Mouse (Mus musculus): ENCODE results near the gene Arhgap45. TPM values are rescaled to one million over a fixed set of nuclear protein-coding genes. Genes with fewer than 3 reads are reported as not detected.

The Arhgap45 gene
- polyA plus RNA-seq, 1 experiment from 2014 or later = 3.4 TPM

Other genes with a start within 250 kb of the Arhgap45 start
- 54.4 and 62.5 TPM in 2 replicates for gene Rnf126, start 249.7 kb upstream of the Arhgap45 start, polyA plus RNA-seq (2014; fragmentation: Nextera tagmentation; extraction: Ambion mirVana)
- 19.9 and 21.1 TPM in 2 replicates for gene Fstl3, start 239.4 kb upstream of the Arhgap45 start, polyA plus RNA-seq (2014; fragmentation: Nextera tagmentation; extraction: Ambion mirVana)
- 0.08 TPM in 1 of 2 replicates, not detected in the other for gene Prss57, start 225.7 kb upstream of the Arhgap45 start, polyA plus RNA-seq (2014; fragmentation: Nextera tagmentation; extraction: Ambion mirVana)
- 58.3 and 68.1 TPM in 2 replicates for gene Palm, start 223.1 kb upstream of the Arhgap45 start, polyA plus RNA-seq (2014; fragmentation: Nextera tagmentation; extraction: Ambion mirVana)
- 0.61 and 1.5 TPM in 2 replicates for gene Misp, start 195.7 kb upstream of the Arhgap45 start, polyA plus RNA-seq (2014; fragmentation: Nextera tagmentation; extraction: Ambion mirVana)
- gene Ptbp1, start 162.2 kb upstream of the Arhgap45 start, polyA plus RNA-seq (2014; fragmentation: Nextera tagmentation; extraction: Ambion mirVana) = 62.7 and 78.9 TPM in 2 replicates
- 1.4 and 2.0 TPM in 2 replicates for gene Prtn3, start 142.2 kb upstream of the Arhgap45 start, polyA plus RNA-seq (2014; fragmentation: Nextera tagmentation; extraction: Ambion mirVana)
- gene Plppr3, start 142.0 kb upstream of the Arhgap45 start, polyA plus RNA-seq (2014; fragmentation: Nextera tagmentation; extraction: Ambion mirVana) = 6.9 and 9.4 TPM in 2 replicates
- 0.42 TPM in 1 of 2 replicates, not detected in the other for gene Elane, start 130.4 kb upstream of the Arhgap45 start, polyA plus RNA-seq (2014; fragmentation: Nextera tagmentation; extraction: Ambion mirVana)
- not detected in 2 replicates for gene Cfd, start 125.8 kb upstream of the Arhgap45 start, polyA plus RNA-seq (2014; fragmentation: Nextera tagmentation; extraction: Ambion mirVana)
- 34.7 TPM in 2 replicates for gene Med16, start 107.7 kb upstream of the Arhgap45 start, polyA plus RNA-seq (2014; fragmentation: Nextera tagmentation; extraction: Ambion mirVana)
- gene Gm26602, start 105.8 kb upstream of the Arhgap45 start, polyA plus RNA-seq (2014; fragmentation: Nextera tagmentation; extraction: Ambion mirVana) = 4.6 TPM in 1 of 2 replicates, not detected in the other
- gene Kiss1r, start 99.7 kb upstream of the Arhgap45 start, polyA plus RNA-seq (2014; fragmentation: Nextera tagmentation; extraction: Ambion mirVana) = 0.19 and 0.70 TPM in 2 replicates
- gene R3hdm4, start 95.4 kb upstream of the Arhgap45 start, polyA plus RNA-seq (2014; fragmentation: Nextera tagmentation; extraction: Ambion mirVana) = 96.7 and 98.5 TPM in 2 replicates
- gene Arid3a, start 89.6 kb upstream of the Arhgap45 start, polyA plus RNA-seq (2014; fragmentation: Nextera tagmentation; extraction: Ambion mirVana) = 1.9 and 2.8 TPM in 2 replicates
- 73.2 and 84.4 TPM in 2 replicates for gene Wdr18, start 56.5 kb upstream of the Arhgap45 start, polyA plus RNA-seq (2014; fragmentation: Nextera tagmentation; extraction: Ambion mirVana)
- 0.09 and 0.18 TPM in 2 replicates for gene Grin3b, start 45.9 kb upstream of the Arhgap45 start, polyA plus RNA-seq (2014; fragmentation: Nextera tagmentation; extraction: Ambion mirVana)
- 16.2 and 20.3 TPM in 2 replicates for gene Tmem259, start 32.3 kb upstream of the Arhgap45 start, polyA plus RNA-seq (2014; fragmentation: Nextera tagmentation; extraction: Ambion mirVana)
- gene Cnn2, start 28.1 kb upstream of the Arhgap45 start, polyA plus RNA-seq (2014; fragmentation: Nextera tagmentation; extraction: Ambion mirVana) = 265 and 275 TPM in 2 replicates
- gene Abca7, start 20.2 kb upstream of the Arhgap45 start, polyA plus RNA-seq (2014; fragmentation: Nextera tagmentation; extraction: Ambion mirVana) = 1.6 and 1.7 TPM in 2 replicates
- 146 and 162 TPM in 2 replicates for gene Polr2e, start 23.1 kb downstream of the Arhgap45 start, polyA plus RNA-seq (2014; fragmentation: Nextera tagmentation; extraction: Ambion mirVana)
- 715 and 757 TPM in 2 replicates for gene Gpx4, start 30.5 kb downstream of the Arhgap45 start, polyA plus RNA-seq (2014; fragmentation: Nextera tagmentation; extraction: Ambion mirVana)
- 9.5 and 9.6 TPM in 2 replicates for gene Sbno2, start 88.9 kb downstream of the Arhgap45 start, polyA plus RNA-seq (2014; fragmentation: Nextera tagmentation; extraction: Ambion mirVana)
- gene Stk11, start 99.2 kb downstream of the Arhgap45 start, polyA plus RNA-seq (2014; fragmentation: Nextera tagmentation; extraction: Ambion mirVana) = 14.6 and 17.7 TPM in 2 replicates
- gene Atp5d, start 122.0 kb downstream of the Arhgap45 start, polyA plus RNA-seq (2014; fragmentation: Nextera tagmentation; extraction: Ambion mirVana) = 988 and 1,015 TPM in 2 replicates
- 1.6 and 2.6 TPM in 2 replicates for gene Cbarp, start 124.2 kb downstream of the Arhgap45 start, polyA plus RNA-seq (2014; fragmentation: Nextera tagmentation; extraction: Ambion mirVana)
- 21.2 and 25.8 TPM in 2 replicates for gene Midn, start 131.6 kb downstream of the Arhgap45 start, polyA plus RNA-seq (2014; fragmentation: Nextera tagmentation; extraction: Ambion mirVana)
- 79.4 and 80.7 TPM in 2 replicates for gene Cirbp, start 149.3 kb downstream of the Arhgap45 start, polyA plus RNA-seq (2014; fragmentation: Nextera tagmentation; extraction: Ambion mirVana)
- 7.7 and 11.1 TPM in 2 replicates for gene 1600002K03Rik, start 156.3 kb downstream of the Arhgap45 start, polyA plus RNA-seq (2014; fragmentation: Nextera tagmentation; extraction: Ambion mirVana)
- 8.4 and 10.1 TPM in 2 replicates for gene Efna2, start 162.8 kb downstream of the Arhgap45 start, polyA plus RNA-seq (2014; fragmentation: Nextera tagmentation; extraction: Ambion mirVana)
- 28.5 and 29.3 TPM in 2 replicates for gene Mum1, start 209.8 kb downstream of the Arhgap45 start, polyA plus RNA-seq (2014; fragmentation: Nextera tagmentation; extraction: Ambion mirVana)
- gene Ndufs7, start 232.5 kb downstream of the Arhgap45 start, polyA plus RNA-seq (2014; fragmentation: Nextera tagmentation; extraction: Ambion mirVana) = 721 and 734 TPM in 2 replicates
- 60.3 and 61.5 TPM in 2 replicates for gene Gamt, start 244.4 kb downstream of the Arhgap45 start, polyA plus RNA-seq (2014; fragmentation: Nextera tagmentation; extraction: Ambion mirVana)
- gene Dazap1, start 244.8 kb downstream of the Arhgap45 start, polyA plus RNA-seq (2014; fragmentation: Nextera tagmentation; extraction: Ambion mirVana) = 25.0 and 27.5 TPM in 2 replicates